Mouse (Mus musculus): ENCODE data around the gene Cwc25. TPM values are rescaled to one million over a fixed set of nuclear protein-coding genes. Genes with fewer than 3 reads are reported as not detected.

Cwc25 gene
- total and polyA plus RNA-seq, 3 experiments = 20.8 to 27.4 (median 23.2) TPM

DNA sequence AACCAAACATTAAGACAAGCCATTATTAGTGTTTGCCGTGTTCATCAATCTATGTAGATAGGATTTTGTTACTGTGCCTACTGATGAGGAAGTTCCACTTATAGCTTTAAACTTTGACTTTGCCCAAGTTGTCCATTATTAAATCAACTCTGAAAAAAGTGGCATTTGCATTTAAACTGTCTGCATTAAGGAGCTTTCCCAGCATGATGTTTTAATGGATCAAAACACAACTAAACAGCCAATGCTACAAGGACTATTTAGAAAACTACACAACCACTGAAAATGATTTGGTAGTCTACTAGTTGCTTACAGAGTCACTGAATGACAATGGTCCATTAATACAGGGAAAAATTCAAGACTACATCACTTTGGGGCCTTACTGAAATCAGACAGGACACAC, 12.6 kb upstream of the Cwc25 start:
- DNase-seq (ENCODE audit: low spot score) (no peak), ATAC-seq (ENCODE audit: extremely low read depth, insufficient number of reproducible peaks, low FRiP score, poor library complexity, severe bottlenecking) (no peak)
- Histone ChIP-seq H3K4me3 (ENCODE audit: low read depth, low read length) (peak overlapping the region; percentile 49; the same call in 1 of the 2 replicates), H3K36me3 (replicated peaks) (peaks cover 69% of the 10 kb centered on the region), H3K9me3 (replicated peaks) (0 out of 2 replicates have a peak, but pooled peaks cover under 1% of the 10 kb centered on the region), H3K27me3 (ENCODE audit: insufficient read depth, low read length) (no peaks in the 10 kb centered on the region), H3K4me1 (ENCODE audit: insufficient read depth, low read depth, low read length) (peaks cover 42% of the 10 kb centered on the region)
- no peak for TF ChIP-seq GATA2 (IDR thresholded peaks at IDR 0.05; ENCODE audit: borderline replicate concordance, low read depth, low read length)

DNA sequence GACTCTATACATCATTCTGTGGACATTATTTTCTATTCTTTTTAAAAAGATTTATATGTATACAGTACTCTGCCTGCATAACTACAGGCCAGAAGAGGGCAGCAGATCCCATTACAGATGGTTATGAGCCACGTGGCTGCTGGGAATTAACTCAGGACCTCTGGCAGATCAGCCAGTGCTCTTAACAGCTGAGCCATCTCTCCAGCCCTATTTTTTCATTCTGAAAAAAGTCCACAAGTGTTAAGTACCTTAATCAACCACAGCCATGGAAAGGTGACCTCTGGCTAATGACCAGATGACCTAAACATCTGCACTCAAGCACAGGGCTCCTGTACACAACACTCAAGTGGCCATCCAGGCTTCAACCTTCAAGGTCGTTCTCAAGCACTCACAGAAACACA, 10.8 kb upstream of the Cwc25 start:
- Histone ChIP-seq H3K4me1 (ENCODE audit: insufficient read depth, low read depth, low read length) (peaks cover 34% of the 10 kb centered on the region), H3K27me3 (ENCODE audit: insufficient read depth, low read length) (0 out of 2 replicates have a peak, but pooled peaks cover 3% of the 10 kb centered on the region), H3K9me3 (replicated peaks) (no peaks in the 10 kb centered on the region), H3K36me3 (replicated peaks) (peaks cover 69% of the 10 kb centered on the region), H3K4me3 (ENCODE audit: low read depth, low read length) (no peak overlapping the region)
- ATAC-seq (ENCODE audit: extremely low read depth, insufficient number of reproducible peaks, low FRiP score, poor library complexity, severe bottlenecking) (peak; percentile 37; the same call in 1 of the 2 replicates), DNase-seq (ENCODE audit: low spot score) (no peak)
- TF ChIP-seq CTCF (IDR thresholded peaks at IDR 0.05; ENCODE audit: low read depth, low read length) (no peak), POLR2AphosphoS5 (IDR thresholded peaks at IDR 0.05; ENCODE audit: insufficient replicate concordance, low read depth, low read length) (no peak), GATA2 (IDR thresholded peaks at IDR 0.05; ENCODE audit: borderline replicate concordance, low read depth, low read length) (no peak), TAL1 (conservative IDR thresholded peaks at IDR 0.05; ENCODE audit: low read depth, low read length) (no peak), GATA1 (IDR thresholded peaks at IDR 0.05; ENCODE audit: borderline replicate concordance, low read length) (no peak)

DNA sequence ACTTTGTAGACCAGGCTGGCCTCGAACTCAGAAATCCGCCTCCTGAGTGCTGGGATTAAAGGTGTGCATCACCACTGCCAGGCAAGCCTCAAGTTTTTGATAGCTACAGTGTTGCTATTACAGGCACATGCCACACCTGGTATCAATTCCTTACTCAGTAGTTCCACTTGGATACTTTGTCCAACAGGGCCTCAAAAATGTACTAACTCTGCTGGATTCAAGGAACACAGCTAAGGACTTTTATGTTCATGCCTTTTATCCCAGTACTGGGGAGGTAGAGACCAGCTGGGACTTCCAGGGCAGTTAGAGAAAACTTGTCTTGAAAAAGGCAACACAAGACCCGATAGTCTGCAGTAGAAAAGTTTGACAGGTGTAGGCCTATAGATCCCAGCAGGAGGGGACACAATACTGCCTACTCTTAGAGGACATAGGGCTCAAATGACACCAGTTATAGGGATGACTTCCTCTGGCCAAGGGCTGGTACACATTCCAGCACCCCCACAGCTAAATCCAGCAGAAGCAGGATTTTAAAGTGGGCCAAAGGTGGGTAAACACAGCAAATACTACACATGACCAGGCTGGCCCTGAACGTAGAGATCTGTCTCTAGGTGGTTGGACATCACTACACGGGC, 10.3 kb upstream of the Cwc25 start:
- H3K9me3 ChIP-seq (replicated peaks) = no peaks in the 10 kb centered on the region
- peaks cover 34% of the 10 kb centered on the region for H3K4me1 ChIP-seq (ENCODE audit: insufficient read depth, low read depth, low read length)
- no peak overlapping the region for H3K4me3 ChIP-seq (ENCODE audit: low read depth, low read length)
- DNase-seq (ENCODE audit: low spot score) (no peak), ATAC-seq (ENCODE audit: extremely low read depth, insufficient number of reproducible peaks, low FRiP score, poor library complexity, severe bottlenecking) (no peak)
- no peak for TF ChIP-seq GATA2 (IDR thresholded peaks at IDR 0.05; ENCODE audit: borderline replicate concordance, low read depth, low read length)
- peak; percentile 87; the same call in 1 of the 2 replicates for TF ChIP-seq POLR2AphosphoS5 (IDR thresholded peaks at IDR 0.05; ENCODE audit: insufficient replicate concordance, low read depth, low read length)
- TF ChIP-seq CTCF (IDR thresholded peaks at IDR 0.05; ENCODE audit: low read depth, low read length) = no peak
- TF ChIP-seq TAL1 (conservative IDR thresholded peaks at IDR 0.05; ENCODE audit: low read depth, low read length) = no peak
- no peak for TF ChIP-seq GATA1 (IDR thresholded peaks at IDR 0.05; ENCODE audit: borderline replicate concordance, low read length)
- peaks cover 66% of the 10 kb centered on the region for H3K36me3 ChIP-seq (replicated peaks)
- 0 out of 2 replicates have a peak, but pooled peaks cover 3% of the 10 kb centered on the region for H3K27me3 ChIP-seq (ENCODE audit: insufficient read depth, low read length)

- Histone ChIP-seq H3K36me3 (replicated peaks) (peaks cover 60% of the 10 kb centered on the region), H3K4me3 (ENCODE audit: low read depth, low read length) (no peak within 1 kb of the TSS), H3K27me3 (ENCODE audit: insufficient read depth, low read length) (peaks cover 5% of the 10 kb centered on the region; the same call in 1 of the 2 replicates), H3K9me3 (replicated peaks) (no peaks in the 10 kb centered on the region), H3K4me1 (ENCODE audit: insufficient read depth, low read depth, low read length) (peaks cover 34% of the 10 kb centered on the region)
- ATAC-seq (ENCODE audit: extremely low read depth, insufficient number of reproducible peaks, low FRiP score, poor library complexity, severe bottlenecking) = no peak
- TF ChIP-seq TAL1 (conservative IDR thresholded peaks at IDR 0.05; ENCODE audit: low read depth, low read length) (no peak), POLR2AphosphoS5 (IDR thresholded peaks at IDR 0.05; ENCODE audit: insufficient replicate concordance, low read depth, low read length) (peak; percentile 50)
- DNase-seq (ENCODE audit: low spot score) = no peak
These were observed 9.6 kb upstream of the Cwc25 start, which contains the start of gene 1700001P01Rik for GRCm38 (mm10) chr11:97775808-97776496. TSS of gene 1700001P01Rik (minus strand) at chr11:97775918.

DNA sequence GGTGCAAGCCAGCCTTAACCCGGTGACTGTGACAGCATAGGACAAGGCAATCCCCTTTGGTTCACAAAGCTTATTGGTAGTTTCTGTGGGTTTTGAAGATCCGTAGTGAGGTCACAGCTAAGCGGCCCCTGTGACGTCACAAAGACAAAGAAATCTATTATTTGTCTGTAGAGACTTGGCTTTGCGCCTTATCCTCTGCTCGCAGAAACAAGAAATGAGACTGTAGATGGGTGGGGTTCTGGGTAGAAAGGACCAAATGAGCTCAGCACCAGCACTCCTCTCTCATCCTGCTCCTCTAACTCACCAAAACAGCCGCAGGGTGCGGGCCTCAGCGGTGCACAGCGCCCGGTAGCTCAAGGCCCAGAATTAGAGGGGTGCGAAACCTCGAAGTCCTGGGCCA, 8.8 kb upstream of the Cwc25 start:
- no peak for DNase-seq (ENCODE audit: low spot score)
- TF ChIP-seq GATA2 (IDR thresholded peaks at IDR 0.05; ENCODE audit: borderline replicate concordance, low read depth, low read length) = no peak
- TF ChIP-seq TAL1 (conservative IDR thresholded peaks at IDR 0.05; ENCODE audit: low read depth, low read length) = no peak
- TF ChIP-seq CTCF (IDR thresholded peaks at IDR 0.05; ENCODE audit: low read depth, low read length) = no peak
- no peak for TF ChIP-seq GATA1 (IDR thresholded peaks at IDR 0.05; ENCODE audit: borderline replicate concordance, low read length)
- TF ChIP-seq POLR2AphosphoS5 (IDR thresholded peaks at IDR 0.05; ENCODE audit: insufficient replicate concordance, low read depth, low read length) = no peak
- Histone ChIP-seq H3K4me3 (ENCODE audit: low read depth, low read length) (no peak overlapping the region), H3K27me3 (ENCODE audit: insufficient read depth, low read length) (peaks cover 5% of the 10 kb centered on the region; the same call in 1 of the 2 replicates), H3K36me3 (replicated peaks) (peaks cover 52% of the 10 kb centered on the region), H3K4me1 (ENCODE audit: insufficient read depth, low read depth, low read length) (peaks cover 27% of the 10 kb centered on the region), H3K9me3 (replicated peaks) (no peaks in the 10 kb centered on the region)
- ATAC-seq (ENCODE audit: extremely low read depth, insufficient number of reproducible peaks, low FRiP score, poor library complexity, severe bottlenecking) = no peak

GRCm38 (mm10) chr11:97771410-97771809, 5.1 kb upstream of the Cwc25 start:
- Histone ChIP-seq H3K4me3 (ENCODE audit: low read depth, low read length) (no peak overlapping the region), H3K9me3 (replicated peaks) (no peaks in the 10 kb centered on the region), H3K4me1 (ENCODE audit: insufficient read depth, low read depth, low read length) (peaks cover 6% of the 10 kb centered on the region; the same call in 1 of the 2 replicates), H3K36me3 (replicated peaks) (peaks cover 15% of the 10 kb centered on the region), H3K27me3 (ENCODE audit: insufficient read depth, low read length) (peaks cover 5% of the 10 kb centered on the region; the same call in 1 of the 2 replicates)
- TF ChIP-seq POLR2AphosphoS5 (IDR thresholded peaks at IDR 0.05; ENCODE audit: insufficient replicate concordance, low read depth, low read length) = no peak
- no peak for TF ChIP-seq CTCF (IDR thresholded peaks at IDR 0.05; ENCODE audit: low read depth, low read length)
- ATAC-seq (ENCODE audit: extremely low read depth, insufficient number of reproducible peaks, low FRiP score, poor library complexity, severe bottlenecking) (no peak), DNase-seq (ENCODE audit: low spot score) (no peak)
